ENCODE assay signal across 9 mouse cellular contexts in the genomic region with DNA sequence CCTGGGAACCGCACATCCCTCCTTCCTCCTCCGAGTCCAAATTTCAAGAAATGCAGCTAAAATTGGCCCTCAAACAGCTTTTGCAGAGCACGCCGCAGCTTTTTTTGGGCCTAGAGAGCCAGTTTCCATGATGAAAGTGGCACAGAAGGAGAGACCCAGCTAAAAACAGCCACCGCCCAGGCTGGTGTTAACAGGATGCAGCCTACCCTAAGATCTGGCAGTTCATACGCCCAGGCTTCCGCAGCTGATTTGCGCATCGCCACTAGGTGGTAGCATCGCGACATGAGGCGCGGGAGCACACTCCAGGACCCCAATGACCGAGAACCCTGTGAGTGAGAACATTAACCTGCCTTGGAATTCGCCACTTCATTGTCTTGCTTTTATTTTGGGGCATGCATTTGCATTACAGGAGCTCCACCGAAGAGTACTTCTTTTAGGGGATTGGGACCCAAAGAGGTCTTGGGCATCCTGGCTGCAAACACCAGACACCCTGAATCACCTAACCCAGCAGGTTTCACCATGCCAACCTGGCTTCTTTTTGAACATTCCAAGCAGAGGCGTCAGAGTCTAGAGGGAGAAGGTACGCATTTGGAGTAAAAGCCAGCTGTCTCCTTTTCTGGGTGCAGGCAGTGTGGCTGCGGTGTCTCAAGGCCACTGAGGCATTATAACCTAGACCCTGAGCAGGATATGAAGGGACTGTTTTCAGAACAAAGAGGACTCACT.
DNase-seq lines count a peak whose midpoint lies in the region; ATAC-seq and TF ChIP-seq lines count a peak whose summit lies in the region.
"Had no signal": no experiment of that assay in that cellular context is flagged by ENCODE, and none has a peak within 500 bp of the region (broad histone marks: within the 10 kb centered on the region; RNA-seq: fewer than 3 reads in every experiment).

No protein-coding gene starts in this region.

- no peak overlapping the region for H3K27ac ChIP-seq in forebrain, embryonic 13.5 days
- no peak overlapping the region for H3K27ac ChIP-seq in heart, postnatal 0 days (ENCODE audit: low read depth)
- no peak overlapping the region for H3K27ac ChIP-seq in liver, postnatal 0 days (ENCODE audit: low read depth)

- peak; percentile 22 for DNase-seq in c-Kit-positive CD71-negative TER-119-negative erythroid progenitor cells, embryonic 14.5 days (ENCODE audit: low read depth)
- peak; percentile 72 for DNase-seq in heart, postnatal 0 days (ENCODE audit: low spot score)
- peak; percentile 75 to 78 for DNase-seq in kidney, postnatal 25 days
- DNase-seq in liver, postnatal 0 days: peak; percentile 54
- DNase-seq in ovary, postnatal 10 days (ENCODE audit: low spot score): peak; percentile 48
- DNase-seq in thymus, postnatal 36 days: peak; percentile 40 to 48

- H3K4me1 ChIP-seq in E14TG2a.4 (replicated peaks; ENCODE audit: low read depth, low read length): peaks cover 52% of the 10 kb centered on the region
- H3K4me1 ChIP-seq in forebrain, embryonic 13.5 days: no peaks in the 10 kb centered on the region
- no peaks in the 10 kb centered on the region for H3K4me1 ChIP-seq in heart, postnatal 0 days (ENCODE audit: control insufficient read depth, insufficient read depth)
- no peaks in the 10 kb centered on the region for H3K4me1 ChIP-seq in liver, postnatal 0 days (ENCODE audit: insufficient read depth)

- no peaks in the 10 kb centered on the region for H3K36me3 ChIP-seq in E14TG2a.4 (ENCODE audit: insufficient read depth, low read length)
- H3K36me3 ChIP-seq in forebrain, embryonic 13.5 days (ENCODE audit: poor library complexity, severe bottlenecking): no peaks in the 10 kb centered on the region
- no peaks in the 10 kb centered on the region for H3K36me3 ChIP-seq in heart, postnatal 0 days (replicated peaks; ENCODE audit: control insufficient read depth, insufficient read depth, low read length)
- no peaks in the 10 kb centered on the region for H3K36me3 ChIP-seq in liver, postnatal 0 days (replicated peaks; ENCODE audit: insufficient read depth, low read length)

- no peak overlapping the region for H3K9ac ChIP-seq in forebrain, embryonic 13.5 days
- H3K9ac ChIP-seq in heart, postnatal 0 days (replicated peaks; ENCODE audit: low read depth, low read length): no peak overlapping the region
- no peak overlapping the region for H3K9ac ChIP-seq in liver, postnatal 0 days (replicated peaks)

- no peak for TF ChIP-seq EP300 in heart, postnatal 0 days (IDR thresholded peaks at IDR 0.05; ENCODE audit: low read depth)
- no peak for TF ChIP-seq EP300 in liver, postnatal 0 days (IDR thresholded peaks at IDR 0.05; ENCODE audit: low read depth)

- no peaks in the 10 kb centered on the region for H3K27me3 ChIP-seq in E14TG2a.4 (ENCODE audit: insufficient read depth, low read length)
- no peaks in the 10 kb centered on the region for H3K27me3 ChIP-seq in forebrain, embryonic 13.5 days
- H3K27me3 ChIP-seq in heart, postnatal 0 days (ENCODE audit: control insufficient read depth, insufficient read depth, low read length): no peaks in the 10 kb centered on the region
- no peaks in the 10 kb centered on the region for H3K27me3 ChIP-seq in liver, postnatal 0 days (ENCODE audit: insufficient read depth, low read length)

- peak overlapping the region; percentile 39; the same call in 1 of the 2 replicates for H3K4me3 ChIP-seq in E14TG2a.4 (replicated peaks; ENCODE audit: low read length)
- no peak overlapping the region for H3K4me3 ChIP-seq in forebrain, embryonic 13.5 days
- no peak overlapping the region for H3K4me3 ChIP-seq in heart, postnatal 0 days (ENCODE audit: low read depth, low read length)
- H3K4me3 ChIP-seq in liver, postnatal 0 days (ENCODE audit: low read depth, low read length): no peak overlapping the region
- H3K4me3 ChIP-seq: erythroblast, embryonic 14.5 days had no signal

- H3K9me3 ChIP-seq in E14TG2a.4 (ENCODE audit: low read length): no peaks in the 10 kb centered on the region
- H3K9me3 ChIP-seq in forebrain, embryonic 13.5 days (replicated peaks): no peaks in the 10 kb centered on the region
- no peaks in the 10 kb centered on the region for H3K9me3 ChIP-seq in heart, postnatal 0 days (replicated peaks; ENCODE audit: control insufficient read depth, low read length)
- no peaks in the 10 kb centered on the region for H3K9me3 ChIP-seq in liver, postnatal 0 days (ENCODE audit: low read length)

- H3K4me2 ChIP-seq in forebrain, embryonic 13.5 days: no peak overlapping the region
- H3K4me2 ChIP-seq in heart, postnatal 0 days (ENCODE audit: low read depth, low read length): no peak overlapping the region
- H3K4me2 ChIP-seq in liver, postnatal 0 days (ENCODE audit: low read depth, low read length): no peak overlapping the region

- peak; percentile 95 for ATAC-seq in forebrain, embryonic 13.5 days
- ATAC-seq in heart, postnatal 0 days (ENCODE audit: insufficient read depth, low read depth): peak; percentile 84
- no peak for ATAC-seq in liver, postnatal 0 days

- 23% methylated on average over 19 of the region's 19 CpGs for WGBS in forebrain, embryonic 13.5 days
- WGBS in heart, postnatal 0 days: 18% methylated on average over 19 of the region's 19 CpGs
- WGBS in liver, postnatal 0 days (ENCODE audit: insufficient replicate concordance): 19% methylated on average over 19 of the region's 19 CpGs

- TF ChIP-seq CTCF in E14TG2a.4 (conservative IDR thresholded peaks at IDR 0.05; ENCODE audit: low read length): peak; percentile 92
- peak; percentile 95 for TF ChIP-seq CTCF in heart, postnatal 0 days (IDR thresholded peaks at IDR 0.05; ENCODE audit: low read depth)
- peak; percentile 78 for TF ChIP-seq CTCF in liver, postnatal 0 days (IDR thresholded peaks at IDR 0.05; ENCODE audit: low read depth)

Comparison
In these comparisons a context has a peak if more than half of its experiments do, and no peak if none do; other contexts are left out.
1. DNase-seq: peak in every context shown above with its lines; median percentile 76 in kidney, postnatal 25 days; 72 in heart, postnatal 0 days; 54 in liver, postnatal 0 days; 48 in ovary, postnatal 10 days; 44 in thymus, postnatal 36 days; 22 in c-Kit-positive CD71-negative TER-119-negative erythroid progenitor cells, embryonic 14.5 days.